Comparison of ENCODE assay signal across 11 mouse cellular contexts in genomic region chr16:17707541-17707940, GRCm38 (mm10).
"Had no signal": no experiment of that assay in that cellular context is flagged by ENCODE, and none has a peak within 500 bp of the region (broad histone marks: within the 10 kb centered on the region; RNA-seq: fewer than 3 reads in every experiment).

No protein-coding gene starts in this region.

- ATAC-seq: inflammation-experienced regulatory T-cells, adult 6 months; intestine, postnatal 0 days; midbrain, embryonic 13.5 days had no signal

- H3K4me2 ChIP-seq: liver, embryonic 11.5 days; liver, embryonic 15.5 days; lung, embryonic 15.5 days; midbrain, embryonic 13.5 days; stomach, embryonic 15.5 days had no signal

- H3K9me3 ChIP-seq: limb, embryonic 10.5 days; liver, embryonic 15.5 days; lung, embryonic 15.5 days; midbrain, embryonic 13.5 days; stomach, embryonic 15.5 days had no signal

- H3K4me1 ChIP-seq: limb, embryonic 10.5 days; lung, embryonic 15.5 days; midbrain, embryonic 13.5 days; stomach, embryonic 15.5 days had no signal

- DNase-seq: right cerebral cortex, postnatal 14 days; thymus, postnatal 36 days had no signal

- H3K9ac ChIP-seq: liver, embryonic 15.5 days; lung, embryonic 15.5 days; midbrain, embryonic 13.5 days; stomach, embryonic 15.5 days had no signal

- H3K27ac ChIP-seq: left cerebral cortex, adult 2 months; limb, embryonic 10.5 days; liver, embryonic 15.5 days; lung, embryonic 15.5 days; midbrain, embryonic 13.5 days; stomach, embryonic 15.5 days had no signal

- H3K4me3 ChIP-seq: left cerebral cortex, adult 2 months; limb, embryonic 10.5 days; liver, embryonic 15.5 days; lung, embryonic 15.5 days; midbrain, embryonic 13.5 days; stomach, embryonic 15.5 days had no signal

- H3K27me3 ChIP-seq: liver, embryonic 15.5 days; lung, embryonic 15.5 days; midbrain, embryonic 13.5 days; stomach, embryonic 15.5 days had no signal
